Mouse (Mus musculus): ENCODE results near the gene Osbpl7.

The Osbpl7 gene

GRCm38 (mm10) chr11:97029686-97030417 is 20.6 kb upstream of the Osbpl7 start, which contains the start of gene Scrn2:
Scrn2 (plus strand) TSS chr11:97029938.
- no peak for TF ChIP-seq GATA4 (IDR thresholded peaks at IDR 0.05; ENCODE audit: insufficient replicate concordance, low read length)

- no peak for TF ChIP-seq GATA4 (IDR thresholded peaks at IDR 0.05; ENCODE audit: insufficient replicate concordance, low read length)
Measured at GRCm38 (mm10) chr11:97030426-97030825, 20.0 kb upstream of the Osbpl7 start.

GRCm38 (mm10) chr11:97031977-97032376 is 18.5 kb upstream of the Osbpl7 start:
- no peak for TF ChIP-seq GATA4 (IDR thresholded peaks at IDR 0.05; ENCODE audit: insufficient replicate concordance, low read length)

DNA sequence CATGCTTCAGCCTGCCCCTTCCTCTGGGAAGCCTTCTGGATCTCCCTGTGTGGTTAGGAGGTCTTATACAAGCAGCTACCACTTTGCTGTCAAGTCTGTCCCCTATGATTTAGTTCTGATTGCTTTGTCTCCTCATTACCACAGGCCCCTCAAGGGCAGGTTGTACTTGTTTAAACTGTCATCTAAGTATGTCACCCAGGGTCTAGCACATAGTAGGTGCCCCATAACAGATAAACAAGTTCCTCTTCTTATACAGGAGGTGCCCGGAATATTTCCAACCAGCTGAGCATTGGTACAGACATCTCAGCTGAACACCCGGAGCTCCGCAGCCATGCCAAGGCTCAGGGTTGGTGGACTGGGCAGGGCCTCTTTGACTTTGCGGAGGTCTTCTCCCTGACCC is 17.9 kb upstream of the Osbpl7 start:
- no peak for TF ChIP-seq GATA4 (IDR thresholded peaks at IDR 0.05; ENCODE audit: insufficient replicate concordance, low read length)

DNA sequence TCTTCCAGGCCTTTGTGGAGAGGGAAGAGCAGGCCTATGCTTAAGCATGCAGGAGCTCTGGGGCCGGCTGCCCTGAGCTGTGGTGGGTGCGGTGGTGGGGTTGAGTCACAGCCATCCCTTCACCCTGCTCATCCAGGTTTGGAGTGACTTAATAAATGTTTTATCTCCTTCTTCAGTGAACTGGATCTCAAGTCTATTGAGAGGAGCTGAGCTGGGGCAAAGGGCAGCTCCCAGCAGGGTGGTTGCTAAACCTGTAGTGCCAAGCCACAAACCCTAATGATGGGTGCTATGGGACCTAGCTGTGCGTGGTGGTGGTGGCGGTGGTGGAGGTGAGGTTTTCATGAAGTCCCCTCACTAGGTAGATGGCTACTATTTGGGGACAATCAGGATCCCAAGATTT is 16.6 kb upstream of the Osbpl7 start:
- no peak for TF ChIP-seq GATA4 (IDR thresholded peaks at IDR 0.05; ENCODE audit: insufficient replicate concordance, low read length)

- no peak for TF ChIP-seq GATA4 (IDR thresholded peaks at IDR 0.05; ENCODE audit: insufficient replicate concordance, low read length)
Measured at GRCm38 (mm10) chr11:97036141-97036540, 14.3 kb upstream of the Osbpl7 start.

DNA sequence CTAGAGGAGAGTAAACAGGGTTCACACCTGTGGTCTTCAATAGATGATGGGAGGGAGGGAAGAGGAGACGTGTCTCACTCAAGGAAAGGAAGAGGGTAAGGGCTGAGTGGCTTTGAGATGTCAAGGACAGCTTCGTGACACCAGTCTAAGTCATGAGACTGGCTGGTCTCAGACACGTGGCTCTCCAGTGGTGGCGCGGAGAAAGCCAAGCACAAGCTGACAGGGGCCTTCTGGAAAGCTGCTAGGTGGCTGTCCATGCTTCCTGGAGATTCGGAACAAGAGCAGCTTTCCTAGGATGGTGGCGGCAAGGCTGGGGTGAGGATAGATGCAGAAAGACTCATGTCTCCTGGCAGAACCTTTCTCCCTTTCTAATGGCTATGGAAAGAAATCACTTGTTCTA is 11.5 kb upstream of the Osbpl7 start:
- no peak for TF ChIP-seq GATA4 (IDR thresholded peaks at IDR 0.05; ENCODE audit: insufficient replicate concordance, low read length)

DNA sequence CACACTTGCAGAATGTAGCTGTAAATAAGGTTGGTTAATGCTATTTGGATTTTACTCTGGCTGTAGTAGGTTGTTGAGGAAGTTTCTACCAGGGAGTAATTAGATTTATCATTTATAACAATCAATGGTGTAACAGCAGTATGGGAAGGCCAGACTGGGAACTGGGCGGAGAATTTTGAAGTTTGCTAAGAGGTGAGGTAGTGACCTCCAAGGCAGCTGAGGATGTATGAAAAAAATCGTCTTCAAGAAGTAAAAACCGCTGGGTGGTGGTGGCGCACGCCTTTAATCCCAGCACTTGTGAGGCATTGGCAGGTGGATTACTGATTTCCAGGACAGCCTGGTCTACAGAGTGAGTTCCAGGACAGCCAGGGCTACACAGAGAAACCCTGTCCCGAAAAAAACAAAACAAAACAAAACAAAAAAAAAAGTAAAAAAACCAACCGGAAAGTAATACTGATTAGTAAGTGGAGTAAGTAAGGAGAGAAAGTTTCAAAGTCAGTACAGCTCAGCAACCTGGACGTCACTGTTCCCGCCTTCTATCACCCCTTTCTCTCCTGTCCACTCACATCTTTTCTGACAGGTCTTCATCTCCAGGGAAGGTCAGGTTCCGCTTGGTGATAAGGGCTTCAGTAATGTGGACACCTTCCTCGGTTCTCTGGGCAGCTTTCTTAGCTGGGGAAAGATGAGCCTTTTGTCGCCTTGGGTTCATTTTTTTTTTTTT is 10.0 kb upstream of the Osbpl7 start:
- TF ChIP-seq GATA4 (IDR thresholded peaks at IDR 0.05; ENCODE audit: insufficient replicate concordance, low read length), result no peak

- peak; percentile 56; the same call in 1 of the 2 replicates for TF ChIP-seq GATA4 (IDR thresholded peaks at IDR 0.05; ENCODE audit: insufficient replicate concordance, low read length)
Measured at GRCm38 (mm10) chr11:97041022-97041899, 9.2 kb upstream of the Osbpl7 start, which contains the start of the genes Lrrc46 and Mrpl10. Lrrc46 (minus strand) TSS chr11:97041407. Mrpl10 (plus strand) TSS chr11:97041560.

DNA sequence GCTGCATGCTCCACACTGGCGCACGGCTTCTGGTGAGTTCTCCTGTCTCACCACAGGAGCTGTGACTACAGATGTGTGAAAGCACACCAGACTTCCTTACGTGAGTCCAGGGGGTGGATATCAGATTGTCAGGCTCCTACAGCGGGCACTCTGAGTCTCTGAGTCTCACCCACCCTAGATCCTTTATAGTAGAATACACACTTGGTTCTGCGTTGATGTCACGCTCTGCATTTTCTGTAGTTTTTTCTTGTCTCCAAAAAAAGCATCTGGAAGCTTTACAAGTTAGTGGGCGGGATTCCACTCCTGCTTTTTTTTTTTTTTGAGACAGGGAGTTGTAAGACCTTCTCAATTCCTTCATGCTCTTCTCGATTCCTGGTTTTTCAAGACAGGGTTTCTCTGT is 5.5 kb upstream of the Osbpl7 start:
- TF ChIP-seq GATA4 (IDR thresholded peaks at IDR 0.05; ENCODE audit: insufficient replicate concordance, low read length), result no peak

GRCm38 (mm10) chr11:97045861-97046260 is 4.6 kb upstream of the Osbpl7 start:
- no peak for TF ChIP-seq GATA4 (IDR thresholded peaks at IDR 0.05; ENCODE audit: insufficient replicate concordance, low read length)

GRCm38 (mm10) chr11:97048090-97048650 is 2.3 kb upstream of the Osbpl7 start:
- TF ChIP-seq GATA4 (IDR thresholded peaks at IDR 0.05; ENCODE audit: insufficient replicate concordance, low read length), result no peak

DNA sequence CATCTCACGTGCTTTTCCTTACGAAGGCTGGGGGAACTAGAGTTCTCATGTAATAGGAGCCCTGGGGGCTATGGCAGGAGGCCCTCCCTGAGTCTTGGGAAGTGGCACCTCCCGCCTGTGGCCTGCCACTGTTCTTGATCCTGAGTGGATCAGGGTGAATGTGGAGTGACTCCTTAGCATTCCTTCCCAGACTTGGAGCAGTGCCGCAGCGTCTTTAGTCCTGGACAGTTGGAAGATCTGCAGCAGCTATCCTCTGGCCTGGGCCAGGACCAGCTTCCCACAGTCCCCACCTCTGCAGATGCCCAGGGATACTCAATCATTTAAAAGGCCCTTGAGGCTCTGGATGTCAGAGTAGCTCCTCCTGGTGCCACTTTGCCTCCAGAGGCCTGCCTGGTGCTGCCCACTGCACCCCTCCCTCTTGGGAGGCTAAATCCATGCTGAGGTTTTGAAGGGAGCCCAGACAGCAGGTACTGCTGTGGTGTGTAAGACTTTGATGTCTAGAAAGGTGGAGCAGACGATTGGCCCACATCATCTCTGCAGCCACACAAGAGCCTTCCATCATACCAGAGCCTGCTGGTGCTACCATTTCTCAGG is 839 bp upstream of the Osbpl7 start:
- no peak for TF ChIP-seq GATA4 (IDR thresholded peaks at IDR 0.05; ENCODE audit: insufficient replicate concordance, low read length)

DNA sequence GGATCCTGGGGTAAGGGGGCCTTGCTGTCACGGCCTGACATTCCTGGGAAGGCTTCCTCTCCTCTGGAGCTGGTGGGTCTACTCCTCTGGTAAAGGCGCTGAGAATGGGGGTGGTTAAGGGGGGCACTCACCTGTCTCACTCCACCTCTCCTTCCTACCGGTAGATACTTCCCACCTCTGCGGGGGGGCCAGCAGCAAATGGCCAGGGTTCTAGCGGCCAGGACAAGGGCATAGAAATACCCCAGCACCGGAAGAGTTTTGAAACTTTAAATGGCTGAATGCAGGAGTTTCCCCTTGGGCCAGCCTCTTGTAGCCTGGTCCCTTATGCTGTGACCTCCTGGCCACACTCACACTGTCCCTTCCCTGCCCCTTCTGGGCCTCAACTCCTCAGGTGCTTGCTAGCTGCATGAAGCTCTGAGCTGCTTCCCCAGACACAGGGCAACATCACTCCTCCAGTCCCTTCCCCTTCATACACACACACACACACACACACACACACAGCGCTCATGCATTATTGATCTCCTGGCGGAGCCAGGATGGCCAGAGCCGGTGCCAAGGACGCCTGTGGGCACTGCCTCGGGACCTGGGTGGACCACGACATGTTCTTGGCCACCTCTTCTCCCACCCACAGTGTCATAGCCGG is 637 bp downstream of the Osbpl7 start:
- no peak for TF ChIP-seq GATA4 (IDR thresholded peaks at IDR 0.05; ENCODE audit: insufficient replicate concordance, low read length)
